Mouse (Mus musculus) ovary, adult 18-20 months (tissue): ENCODE measurements around the gene Hdac9.

Experiments
- DNase-seq: peaks from one replicate; pipeline ENCODE4 v3.0.0; 2022; ENCODE audit warnings: low spot score, mixed read lengths

The Hdac9 gene

GRCm38 (mm10) chr12:34916995-34917394 lies at the start of gene Hdac9:
Hdac9 (minus strand) TSS chr12:34917095.
- DNase-seq: no peak

GRCm38 (mm10) chr12:34949066-34949706 lies 32.3 kb upstream of the Hdac9 start:
- DNase-seq: no peak

- no peak for DNase-seq
These were observed 21.0 kb upstream of the Hdac9 start for GRCm38 (mm10) chr12:34937918-34938317.

- no peak for DNase-seq
These were observed 8.9 kb downstream of the Hdac9 start for GRCm38 (mm10) chr12:34908008-34908407.

GRCm38 (mm10) chr12:34907506-34907850 lies 9.4 kb downstream of the Hdac9 start:
- no peak for DNase-seq

GRCm38 (mm10) chr12:34906704-34907505 lies 10.0 kb downstream of the Hdac9 start:
- DNase-seq: no peak

GRCm38 (mm10) chr12:34906376-34906703 lies 10.6 kb downstream of the Hdac9 start:
- no peak for DNase-seq

- DNase-seq: no peak
These were observed 16.7 kb downstream of the Hdac9 start for GRCm38 (mm10) chr12:34900241-34900640.

GRCm38 (mm10) chr12:34894867-34895266 lies 22.0 kb downstream of the Hdac9 start:
- DNase-seq: no peak

- DNase-seq: no peak
These were observed 28.2 kb downstream of the Hdac9 start for GRCm38 (mm10) chr12:34888694-34889093.

GRCm38 (mm10) chr12:34874926-34875325 lies 42.0 kb downstream of the Hdac9 start:
- DNase-seq: no peak

- no peak for DNase-seq
These were observed 45.9 kb downstream of the Hdac9 start for GRCm38 (mm10) chr12:34871028-34871427.

GRCm38 (mm10) chr12:34841196-34841595 lies 75.7 kb downstream of the Hdac9 start:
- no peak for DNase-seq

GRCm38 (mm10) chr12:34837318-34837717 lies 79.6 kb downstream of the Hdac9 start:
- DNase-seq: no peak

- no peak for DNase-seq
These were observed 80.0 kb downstream of the Hdac9 start for GRCm38 (mm10) chr12:34836864-34837263.

- DNase-seq: no peak
These were observed 80.8 kb downstream of the Hdac9 start for GRCm38 (mm10) chr12:34836085-34836484.

GRCm38 (mm10) chr12:34835493-34835892 lies 81.4 kb downstream of the Hdac9 start:
- DNase-seq: no peak

GRCm38 (mm10) chr12:34828684-34829083 lies 88.2 kb downstream of the Hdac9 start:
- DNase-seq: no peak

GRCm38 (mm10) chr12:34826931-34827330 lies 90.0 kb downstream of the Hdac9 start:
- no peak for DNase-seq

GRCm38 (mm10) chr12:34820229-34820628 lies 96.7 kb downstream of the Hdac9 start:
- DNase-seq: no peak

- no peak for DNase-seq
These were observed 105.0 kb downstream of the Hdac9 start for GRCm38 (mm10) chr12:34811673-34812613.

- no peak for DNase-seq
These were observed 106.7 kb downstream of the Hdac9 start for GRCm38 (mm10) chr12:34810221-34810620.

- no peak for DNase-seq
These were observed 108.7 kb downstream of the Hdac9 start for GRCm38 (mm10) chr12:34808180-34808579.
